Mouse (Mus musculus): ENCODE results near the gene Mars. TPM values are rescaled to one million over a fixed set of nuclear protein-coding genes. Genes with fewer than 3 reads are reported as not detected.

Gene Mars
- total RNA-seq, 4 experiments from 2014 or later = 79.7 to 107 (median 92.0) TPM

DNA sequence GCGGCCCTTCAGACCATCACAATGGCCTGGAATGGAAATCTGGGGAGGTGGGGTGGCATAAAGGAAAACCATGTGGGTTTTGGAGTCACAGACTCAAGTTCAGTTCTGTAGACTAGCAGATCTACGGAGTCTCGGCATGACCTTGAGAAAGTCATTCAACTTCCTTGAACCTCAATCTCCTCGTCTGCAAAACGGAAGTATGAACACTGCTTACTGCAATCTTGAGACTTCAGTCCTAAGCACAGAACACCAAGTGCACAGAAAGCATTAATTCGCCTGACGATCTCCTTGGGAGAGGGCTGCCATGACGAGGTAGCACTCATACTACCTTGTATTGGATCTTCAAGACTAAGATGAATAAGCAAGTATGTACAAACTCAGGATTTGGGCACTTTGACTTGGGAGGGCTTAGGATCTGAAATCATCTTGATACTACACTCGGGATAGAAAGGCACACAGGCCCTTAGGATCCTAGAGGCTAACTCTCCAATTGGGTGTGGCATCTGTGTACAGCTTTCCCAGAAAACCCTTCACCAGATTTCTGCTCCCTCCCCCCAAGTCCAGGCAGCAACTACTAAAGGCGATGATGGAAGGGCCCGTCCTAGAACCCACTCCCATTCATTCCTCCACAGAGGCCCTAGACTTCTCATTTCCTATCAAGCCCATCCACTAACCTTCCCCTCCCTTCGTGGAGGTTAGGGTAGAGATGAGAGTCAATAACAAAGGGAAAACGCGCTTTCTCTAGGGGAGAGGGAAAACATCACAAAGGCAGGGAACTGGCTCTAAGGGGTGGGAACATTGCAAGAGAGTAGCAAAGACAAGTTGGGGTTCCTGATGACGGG, 49.7 kb downstream of the Mars start:
- DNase-seq = no peak

DNA sequence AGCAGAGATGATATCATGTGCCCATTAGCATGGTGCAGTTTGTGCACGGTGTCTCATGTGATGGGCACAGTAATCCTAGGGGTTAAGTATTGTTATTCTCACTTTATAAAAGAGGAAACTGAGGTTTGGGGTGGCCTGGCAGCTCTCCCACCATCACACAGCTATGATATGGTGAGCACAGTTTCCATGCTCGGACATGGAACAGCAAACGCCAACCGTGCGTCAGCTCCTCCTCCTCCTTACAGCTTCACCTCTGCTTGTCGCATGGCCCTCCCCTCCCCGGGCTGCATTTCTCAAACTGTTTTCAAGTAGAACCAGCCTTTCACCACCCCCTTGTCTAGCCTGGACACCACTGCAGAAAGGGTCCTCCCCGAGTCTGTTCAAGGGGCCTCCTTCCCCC, 53.1 kb downstream of the Mars start:
- DNase-seq = no peak

DNA sequence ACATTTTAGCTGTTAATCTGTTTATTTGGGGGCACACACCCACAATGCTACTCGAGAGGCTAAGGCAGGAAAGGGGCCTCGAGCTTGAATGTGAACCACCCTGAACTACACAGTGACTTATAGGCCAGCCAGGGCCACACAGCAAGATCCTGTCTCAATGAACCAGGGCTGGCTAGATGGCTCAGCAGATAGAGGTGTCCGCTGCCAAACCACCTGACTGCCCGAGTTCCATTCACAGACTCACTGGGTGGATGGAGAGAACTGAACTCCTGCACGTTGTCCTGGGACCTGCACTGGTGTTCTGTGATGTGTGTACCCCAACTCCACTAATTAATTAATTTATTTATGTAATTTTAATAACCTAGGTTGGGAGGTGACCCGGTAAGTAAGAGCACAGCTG, 53.8 kb downstream of the Mars start:
- no peak for DNase-seq

DNA sequence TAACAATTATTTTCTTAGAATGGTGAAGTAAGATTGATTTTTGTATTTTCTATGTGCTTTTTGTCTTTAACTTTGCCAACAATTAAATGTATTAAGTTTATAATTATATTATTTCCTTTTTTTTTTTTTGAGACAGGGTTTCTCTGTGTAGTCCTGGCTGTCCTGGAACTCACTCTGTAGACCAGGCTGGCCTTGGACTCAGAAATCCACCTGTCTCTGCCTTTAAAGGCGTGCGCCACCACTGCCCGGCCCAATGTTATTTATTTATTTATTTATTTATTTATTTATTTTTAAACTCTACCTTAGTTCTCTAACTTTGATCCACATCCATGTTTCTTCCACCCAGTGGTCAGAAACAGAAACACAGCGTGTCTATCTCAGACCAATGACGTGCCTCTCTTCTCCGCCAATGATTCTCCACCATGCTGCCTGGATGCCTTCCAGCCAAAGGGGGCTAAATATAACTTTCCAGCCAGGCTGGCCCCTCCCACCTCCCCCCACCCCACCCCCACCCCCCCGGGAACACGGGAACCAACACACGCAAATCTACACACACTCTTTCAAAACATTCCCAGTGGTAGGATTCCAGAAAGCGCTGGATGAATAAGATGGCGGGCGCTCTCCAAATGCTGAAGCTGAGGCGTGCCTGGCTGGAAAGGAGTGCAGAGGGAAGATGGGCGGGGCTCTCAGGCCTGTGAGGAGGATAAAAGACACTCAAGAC, 55.8 kb downstream of the Mars start:
- peak; percentile 37 for DNase-seq

DNA sequence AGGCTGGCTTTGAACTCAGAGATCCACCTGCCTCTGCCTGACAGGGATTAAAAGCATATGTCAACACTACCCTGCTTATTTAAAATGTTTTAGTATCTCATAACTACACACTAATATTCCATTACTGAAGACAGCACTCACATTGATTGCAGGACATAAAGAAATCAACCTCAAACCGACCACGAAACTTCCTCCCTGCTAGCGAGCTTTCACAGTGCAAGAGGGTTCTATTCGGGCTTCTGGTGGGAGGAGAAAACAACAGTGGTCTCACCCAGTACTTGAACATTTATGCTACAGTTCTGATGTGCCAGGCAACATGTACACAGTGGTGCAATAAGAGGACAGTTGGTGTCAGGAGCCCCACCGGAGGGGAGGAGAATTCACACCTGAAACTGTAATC, 60.8 kb downstream of the Mars start:
- no peak for DNase-seq

Other genes with a start within 250 kb of the Mars start
- gene Cdk4, start 248.3 kb downstream of the Mars start, total RNA-seq (2022) = 100 to 1,000 TPM; 197 to 246 (median 230) TPM
- 100 to 1,000 TPM; 120 to 138 (median 128) TPM for gene Tspan31, start 241.5 kb downstream of the Mars start, total RNA-seq (2022)
- gene Agap2, start 236.5 kb downstream of the Mars start, total RNA-seq (2022) = 1 to 10 TPM; 3.0 to 7.5 (median 5.5) TPM
- gene Os9, start 190.7 kb downstream of the Mars start, total RNA-seq (2022) = 100 to 1,000 TPM; 139 to 153 (median 150) TPM
- gene B4galnt1, start 146.6 kb downstream of the Mars start, total RNA-seq (2022) = 10 to 100 TPM in 2 of 4 experiments, 1 to 10 TPM in 2; 8.8 to 13.4 (median 11.1) TPM
- 1 to 10 TPM in 1 of 4 experiments, under 1 TPM in 3; 0.21 to 2.3 (median 0.48) TPM for gene Slc26a10, start 131.1 kb downstream of the Mars start, total RNA-seq (2022)
- 10 to 100 TPM; 24.8 to 52.1 (median 37.9) TPM for gene Arhgef25, start 121.7 kb downstream of the Mars start, total RNA-seq (2022)
- 100 to 1,000 TPM in 2 of 4 experiments, 10 to 100 TPM in 2; 61.1 to 158 (median 116) TPM for gene Dtx3, start 116.1 kb downstream of the Mars start, total RNA-seq (2022)
- gene Pip4k2c, start 100.2 kb downstream of the Mars start, total RNA-seq (2022) = 10 to 100 TPM; 53.2 to 59.6 (median 57.1) TPM
- 10 to 100 TPM in 3 of 4 experiments, 1 to 10 TPM in 1; 6.8 to 18.6 (median 14.5) TPM for gene Kif5a, start 48.4 kb downstream of the Mars start, total RNA-seq (2022)
- 100 to 1,000 TPM; 175 to 202 (median 198) TPM for gene Dctn2, start 45.4 kb downstream of the Mars start, total RNA-seq (2022)
- 10 to 100 TPM; 43.1 to 84.1 (median 62.3) TPM for gene Mbd6, start 22.8 kb downstream of the Mars start, total RNA-seq (2022)
- gene Arhgap9, start 10.2 kb upstream of the Mars start, total RNA-seq (2022) = 1 to 10 TPM; 2.2 to 5.0 (median 3.6) TPM
- 1 to 10 TPM; 4.4 to 6.4 (median 5.2) TPM for gene Gli1, start 30.2 kb upstream of the Mars start, total RNA-seq (2022)
- gene Inhbe, start 42.6 kb upstream of the Mars start, total RNA-seq (2022) = under 1 TPM in 1 of 4 experiments, not detected in 3; 0.11 TPM
- gene Inhbc, start 58.6 kb upstream of the Mars start, total RNA-seq (2022) = not detected
- gene R3hdm2, start 68.5 kb upstream of the Mars start, total RNA-seq (2022) = 100 to 1,000 TPM; 116 to 158 (median 131) TPM
- gene Stac3, start 189.9 kb upstream of the Mars start, total RNA-seq (2022) = 1 to 10 TPM in 3 of 4 experiments, under 1 TPM in 1; 0.87 to 4.6 (median 3.7) TPM
- 10 to 100 TPM; 42.4 to 64.4 (median 50.7) TPM for gene Ndufa4l2, start 203.2 kb upstream of the Mars start, total RNA-seq (2022)
- gene Shmt2, start 210.7 kb upstream of the Mars start, total RNA-seq (2022) = 10 to 100 TPM; 45.3 to 56.0 (median 49.8) TPM
- gene Nxph4, start 222.8 kb upstream of the Mars start, total RNA-seq (2022) = 10 to 100 TPM in 3 of 4 experiments, 1 to 10 TPM in 1; 8.3 to 16.8 (median 13.2) TPM